Mouse (Mus musculus): ENCODE measurements at regions not wholly inside any gene's neighbourhood (a gene's known extent, or its start where the extent isn't known, plus 50 kb on each side); places are given as distances from the start of the nearest gene placed in this dataset.

GRCm38 (mm10) chr12:39697182-39697581 is 340.6 kb downstream of the Arl4a start:
- no peak for TF ChIP-seq CTCF (IDR thresholded peaks at IDR 0.05; ENCODE audit: borderline replicate concordance, insufficient read depth, low read length)
- TF ChIP-seq POLR2A (IDR thresholded peaks at IDR 0.05; ENCODE audit: low read depth, low read length) = no peak

Data from embryonic fibroblast, embryonic 13.5 days (primary cell).